Mouse (Mus musculus): ENCODE data around the gene Txnrd3. TPM values are rescaled to one million over a fixed set of nuclear protein-coding genes. Genes with fewer than 3 reads are reported as not detected.
A peak's percentile ranks its signal among the peaks of the same experiment; 100 is the strongest.

The Txnrd3 gene
- total and polyA plus RNA-seq, 3 experiments: 2.3 to 6.8 (median 4.1) TPM

DNA sequence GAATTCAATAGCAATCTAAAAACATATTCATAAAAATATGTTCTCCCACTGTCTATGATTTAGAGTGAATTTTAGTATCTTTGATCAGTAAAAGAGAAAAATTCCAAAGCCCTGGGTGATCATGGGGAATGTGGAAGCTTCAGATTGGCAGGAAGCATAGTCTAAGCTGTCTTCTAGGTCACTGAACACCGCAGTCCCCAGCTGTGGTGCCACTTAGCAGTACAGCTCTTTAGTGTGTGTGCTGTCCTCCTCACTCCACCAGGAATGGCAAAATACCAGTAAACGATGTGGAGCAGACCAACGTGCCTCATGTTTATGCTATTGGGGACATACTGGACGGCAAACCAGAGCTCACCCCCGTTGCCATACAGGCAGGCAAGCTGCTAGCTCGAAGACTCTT is 25.8 kb downstream of the Txnrd3 start:
- DNase-seq (ENCODE audit: low spot score): no peak
- peaks cover 26% of the 10 kb centered on the region for H3K36me3 ChIP-seq (replicated peaks)
- ATAC-seq (ENCODE audit: extremely low read depth, insufficient number of reproducible peaks, low FRiP score, poor library complexity, severe bottlenecking): no peak
- no peaks in the 10 kb centered on the region for H3K27me3 ChIP-seq (ENCODE audit: insufficient read depth, low read length)
- H3K9me3 ChIP-seq (replicated peaks): no peaks in the 10 kb centered on the region
- no peak for TF ChIP-seq TAL1 (conservative IDR thresholded peaks at IDR 0.05; ENCODE audit: low read depth, low read length)
- no peak for TF ChIP-seq GATA1 (IDR thresholded peaks at IDR 0.05; ENCODE audit: borderline replicate concordance, low read length)
- TF ChIP-seq CTCF (IDR thresholded peaks at IDR 0.05; ENCODE audit: low read depth, low read length): no peak
- H3K4me1 ChIP-seq (ENCODE audit: insufficient read depth, low read depth, low read length): peaks cover 17% of the 10 kb centered on the region
- H3K4me3 ChIP-seq (ENCODE audit: low read depth, low read length): no peak overlapping the region

DNA sequence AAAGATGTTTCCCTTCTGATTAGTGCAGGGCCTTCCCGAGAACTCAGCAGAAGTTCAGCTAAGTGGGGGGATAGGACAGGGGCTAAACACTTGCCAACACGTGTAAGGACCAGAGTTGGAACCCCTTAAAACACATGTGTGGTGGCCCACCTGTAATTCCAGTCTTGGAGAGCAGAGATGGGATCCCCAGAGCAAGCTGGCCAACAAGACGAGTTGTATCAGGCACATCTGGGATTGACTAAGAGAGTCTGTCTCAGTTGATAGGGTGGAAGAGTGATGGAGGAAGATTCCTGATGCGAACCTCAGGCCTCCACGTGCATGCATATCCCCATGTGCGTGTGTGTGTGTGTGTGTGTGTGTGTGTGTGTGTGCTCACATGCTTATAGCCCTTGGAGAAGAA is 27.6 kb downstream of the Txnrd3 start:
- Histone ChIP-seq H3K9me3 (replicated peaks) (no peaks in the 10 kb centered on the region), H3K4me1 (ENCODE audit: insufficient read depth, low read depth, low read length) (0 out of 2 replicates have a peak, but pooled peaks cover 3% of the 10 kb centered on the region), H3K4me3 (ENCODE audit: low read depth, low read length) (no peak overlapping the region), H3K36me3 (replicated peaks) (peaks cover 29% of the 10 kb centered on the region), H3K27me3 (ENCODE audit: insufficient read depth, low read length) (no peaks in the 10 kb centered on the region)
- DNase-seq (ENCODE audit: low spot score) (no peak), ATAC-seq (ENCODE audit: extremely low read depth, insufficient number of reproducible peaks, low FRiP score, poor library complexity, severe bottlenecking) (no peak)
- TF ChIP-seq GATA2 (IDR thresholded peaks at IDR 0.05; ENCODE audit: borderline replicate concordance, low read depth, low read length) (no peak), TAL1 (conservative IDR thresholded peaks at IDR 0.05; ENCODE audit: low read depth, low read length) (no peak), CTCF (IDR thresholded peaks at IDR 0.05; ENCODE audit: low read depth, low read length) (no peak), GATA1 (IDR thresholded peaks at IDR 0.05; ENCODE audit: borderline replicate concordance, low read length) (no peak), POLR2AphosphoS5 (IDR thresholded peaks at IDR 0.05; ENCODE audit: insufficient replicate concordance, low read depth, low read length) (no peak)

GRCm38 (mm10) chr6:89672641-89673040 is 28.9 kb downstream of the Txnrd3 start:
- Histone ChIP-seq H3K27me3 (ENCODE audit: insufficient read depth, low read length) (no peaks in the 10 kb centered on the region), H3K4me1 (ENCODE audit: insufficient read depth, low read depth, low read length) (0 out of 2 replicates have a peak, but pooled peaks cover 3% of the 10 kb centered on the region), H3K4me3 (ENCODE audit: low read depth, low read length) (no peak overlapping the region), H3K9me3 (replicated peaks) (no peaks in the 10 kb centered on the region), H3K36me3 (replicated peaks) (peaks cover 29% of the 10 kb centered on the region)
- DNase-seq (ENCODE audit: low spot score): no peak
- no peak for TF ChIP-seq CTCF (IDR thresholded peaks at IDR 0.05; ENCODE audit: low read depth, low read length)
- no peak for TF ChIP-seq GATA1 (IDR thresholded peaks at IDR 0.05; ENCODE audit: borderline replicate concordance, low read length)
- TF ChIP-seq TAL1 (conservative IDR thresholded peaks at IDR 0.05; ENCODE audit: low read depth, low read length): no peak
- TF ChIP-seq GATA2 (IDR thresholded peaks at IDR 0.05; ENCODE audit: borderline replicate concordance, low read depth, low read length): no peak
- no peak for TF ChIP-seq POLR2AphosphoS5 (IDR thresholded peaks at IDR 0.05; ENCODE audit: insufficient replicate concordance, low read depth, low read length)
- no peak for ATAC-seq (ENCODE audit: extremely low read depth, insufficient number of reproducible peaks, low FRiP score, poor library complexity, severe bottlenecking)

GRCm38 (mm10) chr6:89673135-89673780 is 29.5 kb downstream of the Txnrd3 start:
- DNase-seq (ENCODE audit: low spot score) (no peak), ATAC-seq (ENCODE audit: extremely low read depth, insufficient number of reproducible peaks, low FRiP score, poor library complexity, severe bottlenecking) (no peak)
- Histone ChIP-seq H3K9me3 (replicated peaks) (no peaks in the 10 kb centered on the region), H3K27me3 (ENCODE audit: insufficient read depth, low read length) (no peaks in the 10 kb centered on the region), H3K4me3 (ENCODE audit: low read depth, low read length) (no peak overlapping the region), H3K4me1 (ENCODE audit: insufficient read depth, low read depth, low read length) (0 out of 2 replicates have a peak, but pooled peaks cover 1% of the 10 kb centered on the region), H3K36me3 (replicated peaks) (peaks cover 27% of the 10 kb centered on the region)
- no peak for TF ChIP-seq GATA1 (IDR thresholded peaks at IDR 0.05; ENCODE audit: borderline replicate concordance, low read length)
- TF ChIP-seq TAL1 (conservative IDR thresholded peaks at IDR 0.05; ENCODE audit: low read depth, low read length): no peak
- no peak for TF ChIP-seq GATA2 (IDR thresholded peaks at IDR 0.05; ENCODE audit: borderline replicate concordance, low read depth, low read length)
- no peak for TF ChIP-seq POLR2AphosphoS5 (IDR thresholded peaks at IDR 0.05; ENCODE audit: insufficient replicate concordance, low read depth, low read length)
- no peak for TF ChIP-seq CTCF (IDR thresholded peaks at IDR 0.05; ENCODE audit: low read depth, low read length)

GRCm38 (mm10) chr6:89678522-89678921 is 34.7 kb downstream of the Txnrd3 start:
- H3K27me3 ChIP-seq (ENCODE audit: insufficient read depth, low read length): no peaks in the 10 kb centered on the region
- no peak overlapping the region for H3K4me3 ChIP-seq (ENCODE audit: low read depth, low read length)
- peaks cover 12% of the 10 kb centered on the region for H3K36me3 ChIP-seq (replicated peaks)
- H3K4me1 ChIP-seq (ENCODE audit: insufficient read depth, low read depth, low read length): no peaks in the 10 kb centered on the region
- TF ChIP-seq TAL1 (conservative IDR thresholded peaks at IDR 0.05; ENCODE audit: low read depth, low read length) (no peak), GATA1 (IDR thresholded peaks at IDR 0.05; ENCODE audit: borderline replicate concordance, low read length) (no peak), CTCF (IDR thresholded peaks at IDR 0.05; ENCODE audit: low read depth, low read length) (no peak), POLR2AphosphoS5 (IDR thresholded peaks at IDR 0.05; ENCODE audit: insufficient replicate concordance, low read depth, low read length) (no peak), GATA2 (IDR thresholded peaks at IDR 0.05; ENCODE audit: borderline replicate concordance, low read depth, low read length) (no peak)
- ATAC-seq (ENCODE audit: extremely low read depth, insufficient number of reproducible peaks, low FRiP score, poor library complexity, severe bottlenecking) (no peak), DNase-seq (ENCODE audit: low spot score) (no peak)
- no peaks in the 10 kb centered on the region for H3K9me3 ChIP-seq (replicated peaks)

GRCm38 (mm10) chr6:89679291-89679835 is 35.6 kb downstream of the Txnrd3 start:
- no peak; the same call in 1 of the 2 replicates for ATAC-seq (ENCODE audit: extremely low read depth, insufficient number of reproducible peaks, low FRiP score, poor library complexity, severe bottlenecking)
- Histone ChIP-seq H3K4me1 (ENCODE audit: insufficient read depth, low read depth, low read length) (no peaks in the 10 kb centered on the region), H3K9me3 (replicated peaks) (no peaks in the 10 kb centered on the region), H3K27me3 (ENCODE audit: insufficient read depth, low read length) (no peaks in the 10 kb centered on the region), H3K4me3 (ENCODE audit: low read depth, low read length) (no peak overlapping the region), H3K36me3 (replicated peaks) (peaks cover 7% of the 10 kb centered on the region)
- DNase-seq (ENCODE audit: low spot score): peak; percentile 34
- TF ChIP-seq CTCF (IDR thresholded peaks at IDR 0.05; ENCODE audit: low read depth, low read length): peak; percentile 88
- TF ChIP-seq GATA2 (IDR thresholded peaks at IDR 0.05; ENCODE audit: borderline replicate concordance, low read depth, low read length): no peak
